Mouse (Mus musculus) thymus, postnatal 10 days (tissue): ENCODE measurements around the gene Slit3.

Experiments used
- DNase-seq, 2 experiments: peaks; one replicate each; pipeline ENCODE4 v3.0.0; 2021; ENCODE audit warnings: low spot score in 2 of 2

The Slit3 gene

GRCm38 (mm10) chr11:35304216-35304975 is 183.4 kb downstream of the Slit3 start:
- no peak for DNase-seq

- DNase-seq: no peak
Observed at GRCm38 (mm10) chr11:35305111-35305510, 184.1 kb downstream of the Slit3 start.

- no peak for DNase-seq
Observed at GRCm38 (mm10) chr11:35305910-35306309, 184.9 kb downstream of the Slit3 start.

GRCm38 (mm10) chr11:35306922-35307321 is 185.9 kb downstream of the Slit3 start:
- DNase-seq: no peak

GRCm38 (mm10) chr11:35307992-35308391 is 187.0 kb downstream of the Slit3 start:
- no peak for DNase-seq

GRCm38 (mm10) chr11:35315449-35316028 is 194.5 kb downstream of the Slit3 start:
- no peak for DNase-seq

GRCm38 (mm10) chr11:35317221-35317620 is 196.2 kb downstream of the Slit3 start:
- DNase-seq: no peak

GRCm38 (mm10) chr11:35317775-35318432 is 196.9 kb downstream of the Slit3 start:
- DNase-seq: no peak

- DNase-seq: no peak
Observed at GRCm38 (mm10) chr11:35318433-35319020, 197.5 kb downstream of the Slit3 start.

- DNase-seq: no peak
Observed at GRCm38 (mm10) chr11:35320518-35320917, 199.5 kb downstream of the Slit3 start.

- DNase-seq: peak; percentile 28 to 40
Observed at GRCm38 (mm10) chr11:35324397-35324796, 203.4 kb downstream of the Slit3 start.

GRCm38 (mm10) chr11:35325131-35325995 is 204.3 kb downstream of the Slit3 start:
- DNase-seq: peak in 1 of 2 experiments; percentile 21

- DNase-seq: peak; percentile 60 to 71
Observed at GRCm38 (mm10) chr11:35326346-35326745, 205.3 kb downstream of the Slit3 start.

- DNase-seq: no peak
Observed at GRCm38 (mm10) chr11:35327899-35328298, 206.9 kb downstream of the Slit3 start.

GRCm38 (mm10) chr11:35331476-35331875 is 210.5 kb downstream of the Slit3 start:
- DNase-seq: no peak

- no peak for DNase-seq
Observed at GRCm38 (mm10) chr11:35336558-35336957, 215.5 kb downstream of the Slit3 start.

GRCm38 (mm10) chr11:35337493-35337892 is 216.5 kb downstream of the Slit3 start:
- no peak for DNase-seq

- DNase-seq: no peak
Observed at GRCm38 (mm10) chr11:35337927-35338819, 217.1 kb downstream of the Slit3 start.

- DNase-seq: no peak
Observed at GRCm38 (mm10) chr11:35340752-35341151, 219.7 kb downstream of the Slit3 start.

- DNase-seq: no peak
Observed at GRCm38 (mm10) chr11:35342486-35342885, 221.5 kb downstream of the Slit3 start.
